Mouse (Mus musculus) embryonic facial prominence, embryonic 15.5 days (tissue): ENCODE measurements around the gene Nrxn1. TPM values are rescaled to one million over a fixed set of nuclear protein-coding genes. Genes with fewer than 3 reads are reported as not detected.
A peak's percentile ranks its signal among the peaks of the same experiment; 100 is the strongest.

ENCODE experiments used
- ATAC-seq: fragments of 200-750 bp; cut with Nextera tagmentation; 2 replicates; pipeline ENCODE4 v1.8.0; 2017; ENCODE audit warnings: low read depth, moderate TSS enrichment; ENCODE audit not compliant: insufficient number of reproducible peaks, low FRiP score, low TSS enrichment
- H3K27ac ChIP-seq: fragments of 300-500 bp; sonication (generic); replicated peaks from 2 replicates; pipeline ENCODE4 v1.5.1; 2015; ENCODE audit warnings: mild to moderate bottlenecking, inconsistent platforms
- H3K27me3 ChIP-seq: fragments of 300-500 bp; sonication (generic); 2 replicates; pipeline ENCODE4 v1.6.1; 2015; ENCODE audit warnings: inconsistent platforms
- H3K36me3 ChIP-seq: fragments of 300-500 bp; sonication (generic); 2 replicates; pipeline ENCODE4 v1.6.1; 2015; ENCODE audit warnings: mild to moderate bottlenecking, inconsistent platforms
- H3K4me1 ChIP-seq: fragments of 300-500 bp; sonication (generic); 2 replicates; pipeline ENCODE4 v1.6.1; 2015; ENCODE audit warnings: inconsistent platforms
- H3K4me2 ChIP-seq: fragments of 300-500 bp; sonication (generic); replicated peaks from 2 replicates; pipeline ENCODE4 v1.6.1; 2015; ENCODE audit warnings: mild to moderate bottlenecking, inconsistent platforms
- H3K4me3 ChIP-seq: fragments of 300-500 bp; sonication (generic); replicated peaks from 2 replicates; pipeline ENCODE4 v1.5.1; 2015; ENCODE audit warnings: mild to moderate bottlenecking, inconsistent platforms
- H3K9ac ChIP-seq: fragments of 300-500 bp; sonication (generic); 2 replicates; pipeline ENCODE4 v1.6.1; 2015; ENCODE audit warnings: inconsistent platforms
- H3K9me3 ChIP-seq: fragments of 300-500 bp; sonication (generic); replicated peaks from 2 replicates; pipeline ENCODE4 v1.6.1; 2016; ENCODE audit warnings: inconsistent platforms
- WGBS: fragments of 180-500 bp; shearing (Covaris S2); methylation state at CpG from one replicate; pipeline ENCODE4 v1.1.7; 2015; 5-methylcytosine and 5-hydroxymethylcytosine counted together
- polyA plus RNA-seq: library from polyadenylated mRNA; unstranded; fragments of >200 nt; fragmentation: Nextera tagmentation; extraction: Ambion mirVana; gene quantifications from 2 replicates; pipeline ENCODE4 v1.2.1, GENCODE M21; 2015

Gene Nrxn1
- polyA plus RNA-seq: 9.1 and 12.6 TPM in 2 replicates

GRCm38 (mm10) chr17:91093042-91093080 lies at the start of gene Nrxn1:
TSS of gene Nrxn1 (minus strand) at chr17:91093071.
- ATAC-seq: no peak
- 0% methylated on average over 1 of the region's 1 CpGs for WGBS
- H3K4me2 ChIP-seq: peak within 1 kb of the TSS; percentile 39
- H3K9me3 ChIP-seq: no peaks in the 10 kb centered on the region
- no peak within 1 kb of the TSS for H3K9ac ChIP-seq
- H3K36me3 ChIP-seq: no peaks in the 10 kb centered on the region
- H3K27ac ChIP-seq: no peak within 1 kb of the TSS
- H3K4me3 ChIP-seq: peak within 1 kb of the TSS; percentile 25
- no peaks in the 10 kb centered on the region for H3K4me1 ChIP-seq
- no peaks in the 10 kb centered on the region for H3K27me3 ChIP-seq

DNA sequence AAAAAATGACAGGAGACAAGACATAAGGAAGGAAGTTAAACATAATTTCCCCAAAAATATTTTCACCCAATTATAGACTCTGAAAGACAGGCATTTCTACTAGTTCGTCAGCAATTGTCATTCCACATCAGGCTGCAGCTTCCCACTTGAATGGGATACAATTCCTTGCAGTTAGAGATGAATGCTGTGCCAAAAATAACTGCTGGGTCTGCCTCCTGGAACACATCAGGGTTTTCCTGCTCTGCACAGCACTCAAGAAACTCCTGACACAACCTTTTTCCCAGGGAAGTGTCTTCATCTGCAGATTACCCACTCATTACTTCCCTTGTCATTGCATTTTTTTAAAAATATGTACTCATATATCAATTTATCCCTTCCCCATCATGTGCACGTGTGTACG lies 44.0 kb upstream of the Nrxn1 start:
- WGBS: 67% methylated on average over 3 of the region's 3 CpGs
- Histone ChIP-seq H3K4me3 (no peak overlapping the region), H3K4me1 (no peaks in the 10 kb centered on the region), H3K27ac (no peak overlapping the region), H3K36me3 (no peaks in the 10 kb centered on the region), H3K27me3 (no peaks in the 10 kb centered on the region), H3K9me3 (no peaks in the 10 kb centered on the region), H3K4me2 (no peak overlapping the region), H3K9ac (no peak overlapping the region)
- no peak for ATAC-seq

DNA sequence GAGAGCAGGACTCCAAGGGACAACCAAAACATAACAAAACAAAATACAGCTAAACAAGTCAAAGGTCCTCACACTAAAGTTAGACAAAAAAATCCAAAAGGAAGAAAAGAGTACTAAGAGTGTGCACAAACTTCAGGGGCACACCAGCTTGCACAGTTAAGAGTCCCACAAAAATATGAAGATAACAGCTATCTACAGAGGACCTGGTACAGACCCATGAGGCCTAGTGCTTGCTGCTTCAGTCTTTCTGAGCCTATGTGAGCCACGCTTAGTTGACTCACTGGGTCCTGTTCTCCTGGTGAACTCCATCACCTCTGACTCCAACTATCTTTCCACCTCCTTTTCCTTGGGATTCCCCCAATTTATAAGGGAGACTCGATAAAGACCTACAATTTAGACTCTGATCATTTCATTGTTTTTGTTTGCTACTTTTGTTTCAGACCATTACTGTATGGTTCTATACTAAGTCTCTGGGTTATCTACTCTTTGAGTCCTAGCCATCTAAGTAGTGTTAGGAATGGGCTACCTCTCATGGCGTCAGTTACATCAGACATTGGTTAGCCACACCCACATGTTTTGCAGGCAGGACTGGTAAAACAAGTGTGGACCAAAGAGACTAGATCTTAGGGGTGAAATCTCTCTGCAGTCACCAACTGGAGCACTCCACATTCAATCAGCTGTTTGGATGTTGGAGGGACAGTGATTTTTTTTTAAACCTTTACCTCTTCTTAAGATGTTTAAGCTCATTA lies 20.2 kb upstream of the Nrxn1 start:
- Histone ChIP-seq H3K9ac (no peak overlapping the region), H3K36me3 (no peaks in the 10 kb centered on the region), H3K27ac (no peak overlapping the region), H3K4me1 (no peaks in the 10 kb centered on the region), H3K4me2 (no peak overlapping the region), H3K9me3 (no peaks in the 10 kb centered on the region), H3K27me3 (no peaks in the 10 kb centered on the region), H3K4me3 (no peak overlapping the region)
- 77% methylated on average over 3 of the region's 3 CpGs for WGBS
- ATAC-seq: no peak

- no peak overlapping the region for H3K9ac ChIP-seq
- no peak for ATAC-seq
- no peak overlapping the region for H3K4me3 ChIP-seq
- H3K36me3 ChIP-seq: no peaks in the 10 kb centered on the region
- no peaks in the 10 kb centered on the region for H3K9me3 ChIP-seq
- H3K4me2 ChIP-seq: no peak overlapping the region
- 81% methylated on average over 1 of the region's 1 CpGs for WGBS
- H3K4me1 ChIP-seq: no peaks in the 10 kb centered on the region
- no peak overlapping the region for H3K27ac ChIP-seq
- no peaks in the 10 kb centered on the region for H3K27me3 ChIP-seq
Measured at GRCm38 (mm10) chr17:91112085-91112484, 19.2 kb upstream of the Nrxn1 start.

DNA sequence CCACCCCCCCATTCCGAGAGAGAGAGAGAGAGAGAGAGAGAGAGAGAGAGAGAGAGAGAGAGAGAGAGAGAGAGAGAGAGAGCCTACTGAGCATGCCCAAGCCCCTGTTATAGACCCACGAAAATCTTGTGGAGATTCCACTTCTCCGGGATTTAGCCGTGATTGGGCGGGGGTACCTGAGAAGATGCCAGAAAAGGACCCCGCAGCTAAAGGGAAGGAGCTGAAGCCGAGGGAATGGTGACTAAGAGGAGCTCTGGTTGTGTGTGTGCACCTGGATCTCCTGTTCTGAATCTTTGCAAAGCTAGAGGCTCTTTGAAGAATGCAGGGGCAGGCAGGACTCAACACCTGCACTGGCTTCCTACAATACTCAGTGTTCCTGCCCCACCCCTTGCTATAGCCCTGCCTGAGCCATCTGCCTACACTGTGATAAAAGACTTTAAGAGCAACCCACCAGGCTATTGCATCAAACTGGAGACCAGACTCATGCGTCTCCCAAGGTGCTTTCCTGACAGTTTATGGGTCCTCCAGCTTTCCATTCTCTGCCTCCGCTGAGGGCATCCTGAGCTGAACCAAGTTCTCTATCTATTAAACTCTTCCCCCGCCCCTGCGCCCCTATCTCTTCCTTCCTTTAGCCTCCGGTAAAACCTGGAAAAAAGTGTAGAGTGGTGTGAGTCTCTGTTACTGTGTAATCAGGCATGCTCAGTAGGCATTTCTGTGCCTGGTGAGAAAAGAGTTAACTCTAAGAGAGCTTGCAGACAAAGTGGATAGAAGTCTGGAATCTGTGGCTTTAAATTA lies 407 bp upstream of the Nrxn1 start:
- H3K27me3 ChIP-seq: no peaks in the 10 kb centered on the region
- no peak overlapping the region for H3K4me2 ChIP-seq
- H3K4me3 ChIP-seq: no peak overlapping the region
- H3K9ac ChIP-seq: no peak overlapping the region
- 27% methylated on average over 12 of the region's 12 CpGs for WGBS
- no peak overlapping the region for H3K27ac ChIP-seq
- H3K36me3 ChIP-seq: no peaks in the 10 kb centered on the region
- ATAC-seq: no peak
- H3K4me1 ChIP-seq: no peaks in the 10 kb centered on the region
- no peaks in the 10 kb centered on the region for H3K9me3 ChIP-seq

DNA sequence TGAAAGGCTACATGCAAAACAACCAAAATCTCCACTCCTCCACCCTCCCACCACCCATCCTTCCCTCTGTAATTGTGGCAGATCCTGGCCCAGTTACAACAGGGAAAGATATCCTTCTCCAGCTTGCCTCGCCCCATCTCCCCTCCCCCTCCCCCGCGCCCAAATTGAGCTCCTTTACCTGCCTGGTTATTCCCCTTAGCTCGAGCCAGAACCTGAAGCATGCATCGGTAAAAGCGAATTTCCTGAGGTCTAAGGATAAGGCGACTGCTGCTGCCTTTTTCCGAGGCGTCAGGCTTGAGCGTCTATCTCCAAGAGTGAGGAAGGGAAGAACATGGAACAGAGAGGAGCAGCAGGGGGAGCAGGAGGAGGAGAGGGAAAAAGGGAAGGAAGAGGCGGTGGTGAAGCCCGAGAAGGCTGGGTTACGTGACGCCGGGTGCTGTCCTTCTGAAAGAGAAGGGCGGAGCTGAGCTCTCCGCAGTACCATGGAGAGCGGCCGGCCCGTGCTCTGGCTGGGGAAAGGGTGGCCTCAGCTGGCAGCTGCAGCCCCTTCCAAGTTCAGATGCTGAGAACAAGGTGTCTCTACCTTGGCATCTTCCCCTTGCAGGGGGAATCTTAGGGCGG lies 340 bp downstream of the Nrxn1 start:
- Histone ChIP-seq H3K27me3 (no peaks in the 10 kb centered on the region), H3K36me3 (no peaks in the 10 kb centered on the region), H3K9me3 (no peaks in the 10 kb centered on the region), H3K27ac (no peak overlapping the region), H3K4me3 (peak overlapping the region; percentile 25), H3K9ac (no peak overlapping the region), H3K4me2 (peak overlapping the region; percentile 39), H3K4me1 (no peaks in the 10 kb centered on the region)
- 1% methylated on average over 20 of the region's 21 CpGs for WGBS
- ATAC-seq: peak; percentile 89

DNA sequence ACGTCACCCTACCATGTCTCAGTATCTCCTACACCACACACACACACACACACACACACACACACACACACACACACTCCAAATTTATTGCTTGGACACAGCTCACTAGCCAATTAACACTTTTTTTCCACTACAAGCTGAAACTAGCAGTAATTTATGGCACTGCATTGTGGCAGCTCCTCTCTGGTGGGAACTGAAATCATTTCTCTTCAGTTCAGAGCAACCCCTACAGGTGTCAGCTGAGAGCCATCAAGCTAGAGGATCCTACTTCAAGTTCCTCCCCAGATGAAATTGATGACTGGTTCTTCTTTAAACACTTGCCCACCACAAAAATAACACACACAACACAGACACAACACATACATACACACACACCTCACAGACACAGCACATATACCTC lies 2.2 kb downstream of the Nrxn1 start:
- WGBS: 85% methylated on average over 1 of the region's 1 CpGs
- no peak overlapping the region for H3K4me3 ChIP-seq
- no peak for ATAC-seq

GRCm38 (mm10) chr17:91088991-91089390 lies 3.9 kb downstream of the Nrxn1 start:
- no peaks in the 10 kb centered on the region for H3K9me3 ChIP-seq
- H3K36me3 ChIP-seq: no peaks in the 10 kb centered on the region
- H3K4me1 ChIP-seq: no peaks in the 10 kb centered on the region
- H3K4me3 ChIP-seq: no peak overlapping the region
- H3K27ac ChIP-seq: no peak overlapping the region
- no peak for ATAC-seq
- 88% methylated on average over 11 of the region's 11 CpGs for WGBS
- no peak overlapping the region for H3K4me2 ChIP-seq
- no peaks in the 10 kb centered on the region for H3K27me3 ChIP-seq
- no peak overlapping the region for H3K9ac ChIP-seq

More for the DNA sequence above, 2.2 kb downstream of the Nrxn1 start:
- H3K4me1 ChIP-seq: no peaks in the 10 kb centered on the region
- H3K4me2 ChIP-seq: no peak overlapping the region
- no peaks in the 10 kb centered on the region for H3K36me3 ChIP-seq
- no peak overlapping the region for H3K9ac ChIP-seq
- no peaks in the 10 kb centered on the region for H3K9me3 ChIP-seq
- no peak overlapping the region for H3K27ac ChIP-seq
- H3K27me3 ChIP-seq: no peaks in the 10 kb centered on the region

GRCm38 (mm10) chr17:91088037-91088715 lies 4.7 kb downstream of the Nrxn1 start:
- 75% methylated on average over 82 of the region's 82 CpGs for WGBS

DNA sequence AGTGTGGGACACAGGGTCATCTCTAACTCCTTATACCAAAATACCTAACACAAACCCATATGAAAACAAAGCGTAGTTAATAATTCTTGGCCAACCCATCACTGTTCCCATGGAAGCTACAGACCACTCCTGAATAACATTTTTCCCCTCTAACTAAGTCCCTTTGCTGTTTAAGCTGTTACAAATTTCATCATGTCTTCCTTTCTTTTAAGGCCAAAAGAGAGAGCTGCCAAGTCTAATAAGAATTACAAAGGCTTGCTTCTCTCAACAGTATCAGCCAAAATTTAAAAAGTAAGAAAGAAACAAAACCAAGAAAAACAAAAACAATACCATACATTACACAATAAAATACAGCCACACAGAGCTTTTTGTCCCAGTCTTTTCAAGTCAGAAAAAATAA lies 6.5 kb downstream of the Nrxn1 start:
- 81% methylated on average over 1 of the region's 1 CpGs for WGBS
- Histone ChIP-seq H3K36me3 (no peaks in the 10 kb centered on the region), H3K4me3 (no peak overlapping the region), H3K27me3 (no peaks in the 10 kb centered on the region), H3K9me3 (no peaks in the 10 kb centered on the region), H3K4me2 (no peak overlapping the region), H3K4me1 (no peaks in the 10 kb centered on the region), H3K9ac (no peak overlapping the region), H3K27ac (no peak overlapping the region)
- ATAC-seq: no peak

More at GRCm38 (mm10) chr17:91088037-91088715, 4.7 kb downstream of the Nrxn1 start:
- Histone ChIP-seq H3K4me2 (no peak overlapping the region), H3K27me3 (no peaks in the 10 kb centered on the region), H3K9me3 (no peaks in the 10 kb centered on the region), H3K27ac (no peak overlapping the region), H3K36me3 (no peaks in the 10 kb centered on the region), H3K9ac (no peak overlapping the region), H3K4me3 (no peak overlapping the region), H3K4me1 (no peaks in the 10 kb centered on the region)
- no peak for ATAC-seq

GRCm38 (mm10) chr17:91085416-91085815 lies 7.5 kb downstream of the Nrxn1 start:
- no peaks in the 10 kb centered on the region for H3K4me1 ChIP-seq
- H3K4me2 ChIP-seq: no peak overlapping the region
- no peaks in the 10 kb centered on the region for H3K36me3 ChIP-seq
- no peak for ATAC-seq
- H3K27me3 ChIP-seq: no peaks in the 10 kb centered on the region
- no peak overlapping the region for H3K27ac ChIP-seq
- no peaks in the 10 kb centered on the region for H3K9me3 ChIP-seq
- H3K4me3 ChIP-seq: no peak overlapping the region
- WGBS: 78% methylated on average over 2 of the region's 2 CpGs
- no peak overlapping the region for H3K9ac ChIP-seq
